Mouse (Mus musculus) erythroblast, embryonic 14.5 days (primary cell): Measurements from ENCODE around the gene Fyn. TPM values are rescaled to one million over a fixed set of nuclear protein-coding genes. Genes with fewer than 3 reads are reported as not detected.

Source experiments
- H3K27me3 ChIP-seq: 2 replicates; pipeline ENCODE4 v1.6.1; 2012; ENCODE audit warnings: inconsistent platforms; ENCODE audit not compliant: control insufficient read depth
- H3K36me3 ChIP-seq: 2 replicates; pipeline ENCODE4 v1.6.1; 2012; ENCODE audit warnings: mild to moderate bottlenecking, inconsistent platforms; ENCODE audit not compliant: control insufficient read depth
- H3K4me1 ChIP-seq: 2 replicates; pipeline ENCODE4 v1.6.1; 2012; ENCODE audit warnings: inconsistent platforms; ENCODE audit not compliant: control insufficient read depth
- H3K4me3 ChIP-seq: replicated peaks from 2 replicates; pipeline ENCODE3; 2012; ENCODE audit warnings: moderate library complexity, mild to moderate bottlenecking, inconsistent platforms
- H3K9me3 ChIP-seq: 2 replicates; pipeline ENCODE4 v1.6.1; 2012; ENCODE audit warnings: low read length, inconsistent platforms, mixed read lengths; ENCODE audit not compliant: control insufficient read depth
- GATA1 ChIP-seq: IDR thresholded peaks from 2 replicates; pipeline ENCODE4 v1.6.1; 2012; ENCODE audit warnings: low read length, inconsistent platforms, mixed read lengths
- TAL1 ChIP-seq: IDR thresholded peaks from 3 replicates; pipeline ENCODE4 v1.6.1; 2012; ENCODE audit warnings: low read length, inconsistent platforms, mixed read lengths
- polyA plus RNA-seq: library from polyadenylated mRNA; stranded (reverse); fragments of >175 nt; gene quantifications from 2 replicates; pipeline ENCODE4 v1.2.3, GENCODE M21; 2012

Gene Fyn
- polyA plus RNA-seq, 1 experiment = 1.1 TPM

- no peak for TF ChIP-seq GATA1
- TF ChIP-seq TAL1 = no peak
- peaks cover 9% of the 10 kb centered on the region for H3K9me3 ChIP-seq
- no peak overlapping the region for H3K4me3 ChIP-seq
- H3K36me3 ChIP-seq = peaks cover 11% of the 10 kb centered on the region
- H3K27me3 ChIP-seq = no peaks in the 10 kb centered on the region
- peaks cover 2% of the 10 kb centered on the region; the same call in 1 of the 2 replicates for H3K4me1 ChIP-seq
Observed at GRCm38 (mm10) chr10:39389451-39389891, 20.8 kb downstream of the Fyn start.

- peaks cover 11% of the 10 kb centered on the region for H3K36me3 ChIP-seq
- peaks cover 9% of the 10 kb centered on the region for H3K9me3 ChIP-seq
- no peaks in the 10 kb centered on the region for H3K27me3 ChIP-seq
- no peaks in the 10 kb centered on the region for H3K4me1 ChIP-seq
- no peak overlapping the region for H3K4me3 ChIP-seq
- TF ChIP-seq GATA1 (no peak), TAL1 (no peak)
Observed at GRCm38 (mm10) chr10:39390541-39390940, 21.9 kb downstream of the Fyn start.

- Histone ChIP-seq H3K4me3 (no peak overlapping the region), H3K4me1 (no peaks in the 10 kb centered on the region), H3K27me3 (no peaks in the 10 kb centered on the region), H3K9me3 (peaks cover 9% of the 10 kb centered on the region), H3K36me3 (peaks cover 11% of the 10 kb centered on the region)
- TF ChIP-seq GATA1 = no peak
Observed at GRCm38 (mm10) chr10:39392900-39393483, 24.3 kb downstream of the Fyn start.

GRCm38 (mm10) chr10:39395544-39395943, 26.9 kb downstream of the Fyn start:
- Histone ChIP-seq H3K27me3 (no peaks in the 10 kb centered on the region), H3K36me3 (peaks cover 12% of the 10 kb centered on the region), H3K4me3 (no peak overlapping the region), H3K4me1 (no peaks in the 10 kb centered on the region), H3K9me3 (peaks cover 9% of the 10 kb centered on the region)
- TF ChIP-seq TAL1 (no peak), GATA1 (no peak)

- no peaks in the 10 kb centered on the region for H3K4me1 ChIP-seq
- H3K36me3 ChIP-seq = peaks cover 2% of the 10 kb centered on the region; the same call in 1 of the 2 replicates
- no peaks in the 10 kb centered on the region for H3K27me3 ChIP-seq
- H3K9me3 ChIP-seq = no peaks in the 10 kb centered on the region
- TF ChIP-seq TAL1 = no peak
- TF ChIP-seq GATA1 = no peak
- no peak overlapping the region for H3K4me3 ChIP-seq
Observed at GRCm38 (mm10) chr10:39398924-39399323, 30.3 kb downstream of the Fyn start.

- Histone ChIP-seq H3K36me3 (peaks cover 2% of the 10 kb centered on the region; the same call in 1 of the 2 replicates), H3K4me1 (no peaks in the 10 kb centered on the region), H3K27me3 (no peaks in the 10 kb centered on the region), H3K9me3 (no peaks in the 10 kb centered on the region), H3K4me3 (no peak overlapping the region)
- TF ChIP-seq GATA1 (no peak), TAL1 (no peak)
Observed at GRCm38 (mm10) chr10:39400155-39400554, 31.5 kb downstream of the Fyn start.

GRCm38 (mm10) chr10:39402487-39402886, 33.8 kb downstream of the Fyn start:
- H3K4me1 ChIP-seq = no peaks in the 10 kb centered on the region
- H3K4me3 ChIP-seq = no peak overlapping the region
- no peaks in the 10 kb centered on the region for H3K9me3 ChIP-seq
- H3K27me3 ChIP-seq = no peaks in the 10 kb centered on the region
- peaks cover 2% of the 10 kb centered on the region; the same call in 1 of the 2 replicates for H3K36me3 ChIP-seq
- no peak for TF ChIP-seq TAL1
- no peak for TF ChIP-seq GATA1

- Histone ChIP-seq H3K27me3 (no peaks in the 10 kb centered on the region), H3K36me3 (peaks cover 2% of the 10 kb centered on the region; the same call in 1 of the 2 replicates), H3K4me3 (no peak overlapping the region), H3K4me1 (no peaks in the 10 kb centered on the region), H3K9me3 (no peaks in the 10 kb centered on the region)
- no peak for TF ChIP-seq TAL1
- TF ChIP-seq GATA1 = no peak
Observed at GRCm38 (mm10) chr10:39403706-39404105, 35.1 kb downstream of the Fyn start.

- Histone ChIP-seq H3K4me3 (no peak overlapping the region), H3K9me3 (no peaks in the 10 kb centered on the region), H3K4me1 (no peaks in the 10 kb centered on the region), H3K27me3 (no peaks in the 10 kb centered on the region), H3K36me3 (peaks cover 2% of the 10 kb centered on the region; the same call in 1 of the 2 replicates)
- TF ChIP-seq GATA1 = no peak
- TF ChIP-seq TAL1 = no peak
Observed at GRCm38 (mm10) chr10:39404175-39404574, 35.5 kb downstream of the Fyn start.
